Mouse (Mus musculus) E14TG2a.4 (cell line): ENCODE results near the gene Gcnt2.

ENCODE experiments used
- CTCF ChIP-seq: conservative IDR thresholded peaks from 2 replicates; pipeline ENCODE4 v1.5.1; 2014; ENCODE audit warnings: low read length
- POU5F1 ChIP-seq: IDR thresholded peaks from 2 replicates; pipeline ENCODE4 v1.6.1; 2014; ENCODE audit warnings: low read length, borderline replicate concordance

GRCm38 (mm10) chr13:40946513-40946912 is 87.0 kb downstream of the Gcnt2 start:
- TF ChIP-seq CTCF, result no peak
- TF ChIP-seq POU5F1, result no peak
